Mouse (Mus musculus) leukemia stem cell, adult 10-12 weeks (primary cell): Measurements from ENCODE around the gene Gm49027. TPM values are rescaled to one million over a fixed set of nuclear protein-coding genes. Genes with fewer than 3 reads are reported as not detected.

Experiments used
- polyA plus RNA-seq: library from polyadenylated mRNA; stranded (reverse); fragments of >175 nt; gene quantifications from 2 replicates; pipeline ENCODE4 v1.2.3, GENCODE M21; 2012; ENCODE audit warnings: low replicate concordance

Gene Gm49027
- 0.42 and 1.8 TPM in 2 replicates for polyA plus RNA-seq

GRCm38 (mm10) chr5:123525281-123525680 lies at the start of gene Gm49027:
Gene Gm49027 (minus strand): TSS chr5:123525488.

DNA sequence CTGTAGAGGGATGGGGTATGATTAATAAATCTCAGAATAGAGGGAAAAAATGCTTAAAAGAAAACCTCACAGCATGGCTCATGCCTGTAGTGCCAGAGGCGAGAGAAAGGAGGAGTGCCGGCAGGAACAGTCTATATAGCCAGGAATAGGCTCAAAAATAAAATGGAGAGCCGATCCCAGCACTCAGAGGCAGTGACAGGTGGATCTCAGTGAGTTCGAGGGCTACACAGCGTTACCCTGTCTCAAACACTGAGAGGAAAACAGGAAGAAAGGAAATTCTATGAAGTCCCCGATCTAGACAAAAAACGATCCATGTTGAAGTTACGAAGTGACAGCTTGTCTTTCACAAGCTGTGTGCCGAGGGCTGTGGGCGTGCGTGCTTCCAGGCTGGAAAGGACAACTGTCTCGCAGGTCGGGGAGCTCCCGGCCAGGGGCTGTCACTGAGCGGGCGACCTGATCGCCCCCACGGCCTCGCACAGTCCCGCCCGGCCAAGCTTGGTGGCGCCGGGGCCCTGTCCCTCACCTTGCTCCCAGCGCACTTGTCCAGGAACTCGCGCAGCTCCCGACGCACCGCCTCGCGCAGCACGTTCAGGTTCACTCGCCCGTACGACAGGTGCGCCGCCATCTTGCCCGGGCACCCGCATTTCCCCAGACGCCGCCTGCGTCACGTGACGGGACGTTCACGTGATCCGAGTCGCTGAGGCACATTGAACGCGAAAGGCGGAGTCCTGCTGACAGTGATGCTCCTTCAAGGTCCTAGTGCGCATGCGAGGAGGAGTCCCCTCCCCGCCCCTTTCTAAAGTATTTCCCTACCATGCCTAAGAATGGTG lies 47.3 kb upstream of the Gm49027 start, which contains the start of gene Vps33a:
Gene Vps33a (minus strand): TSS at position 682 of the 830 bp plus-strand sequence.

GRCm38 (mm10) chr5:123523692-123524392 lies 1.4 kb downstream of the Gm49027 start, which contains the start of gene Diablo:
Gene Diablo (minus strand): TSS chr5:123524176.

GRCm38 (mm10) chr5:123510160-123510559 lies 15.1 kb downstream of the Gm49027 start, which contains the start of gene B3gnt4:
Gene B3gnt4 (plus strand): TSS chr5:123510460.

GRCm38 (mm10) chr5:123489112-123489785 lies 36.0 kb downstream of the Gm49027 start, which contains the start of the genes Lrrc43 and Il31:
Gene Lrrc43 (plus strand): TSS chr5:123489305.
Gene Il31 (minus strand): TSS chr5:123489489.

Other genes with a start within 250 kb of the Gm49027 start
- 38.1 and 56.5 TPM in 2 replicates for gene Bcl7a, start 181.7 kb downstream of the Gm49027 start, polyA plus RNA-seq
- 14.6 and 26.3 TPM in 2 replicates for gene Mlxip, start 130.7 kb downstream of the Gm49027 start, polyA plus RNA-seq
- not detected in 2 replicates for gene Lrrc43, start 36.2 kb downstream of the Gm49027 start, polyA plus RNA-seq
- gene Il31, start 36.0 kb downstream of the Gm49027 start, polyA plus RNA-seq: not detected in 2 replicates
- not detected in 2 replicates for gene B3gnt4, start 15.0 kb downstream of the Gm49027 start, polyA plus RNA-seq
- 3.0 and 8.0 TPM in 2 replicates for gene Diablo, start 1.3 kb downstream of the Gm49027 start, polyA plus RNA-seq
- 2.2 and 6.5 TPM in 2 replicates for gene Vps33a, start 47.5 kb upstream of the Gm49027 start, polyA plus RNA-seq
- gene Clip1, start 159.1 kb upstream of the Gm49027 start, polyA plus RNA-seq: 11.8 and 16.6 TPM in 2 replicates
- 47.2 and 47.8 TPM in 2 replicates for gene Zcchc8, start 195.6 kb upstream of the Gm49027 start, polyA plus RNA-seq
- 1.5 and 10.6 TPM in 2 replicates for gene Rsrc2, start 223.9 kb upstream of the Gm49027 start, polyA plus RNA-seq
- 2.4 and 4.5 TPM in 2 replicates for gene Kntc1, start 224.2 kb upstream of the Gm49027 start, polyA plus RNA-seq